Mouse (Mus musculus): ENCODE data around the gene Dcdc2a.

GRCm38 (mm10) chr13:25100581-25100980, 44.8 kb downstream of the Dcdc2a start:
- TF ChIP-seq CTCF (IDR thresholded peaks at IDR 0.05) (no peak), EP300 (IDR thresholded peaks at IDR 0.05; ENCODE audit: insufficient read depth, low read depth, low read length) (no peak)
